Mouse (Mus musculus) cerebellum, adult 2 months (tissue): ENCODE measurements around the gene Pogk.

ENCODE experiments used
- CTCF ChIP-seq: fragments of 200-500 bp; IDR thresholded peaks from 2 replicates; pipeline ENCODE4 v1.5.1; 2011; ENCODE audit warnings: low read depth, mild to moderate bottlenecking, control low read depth, low read length, moderate library complexity, borderline replicate concordance; ENCODE audit not compliant: insufficient read depth
- POLR2A ChIP-seq: fragments of 200-500 bp; IDR thresholded peaks from 2 replicates; pipeline ENCODE4 v1.6.1; 2011; ENCODE audit warnings: low read length, control low read depth, borderline replicate concordance; ENCODE audit not compliant: insufficient read depth

- TF ChIP-seq POLR2A (no peak), CTCF (no peak)
Measured at GRCm38 (mm10) chr1:166384614-166385013, 25.0 kb downstream of the Pogk start.
